Mouse (Mus musculus) spleen, postnatal 0 days (tissue): ENCODE measurements around the gene Vmn1r39. TPM values are rescaled to one million over a fixed set of nuclear protein-coding genes. Genes with fewer than 3 reads are reported as not detected.

Experiments
- polyA plus RNA-seq: library from polyadenylated mRNA; unstranded; fragments of >200 nt; fragmentation: Nextera tagmentation; extraction: Ambion mirVana; gene quantifications from 2 replicates; pipeline ENCODE4 v1.2.1, GENCODE M21; 2015

The Vmn1r39 gene
- polyA plus RNA-seq = not detected in 2 replicates

DNA sequence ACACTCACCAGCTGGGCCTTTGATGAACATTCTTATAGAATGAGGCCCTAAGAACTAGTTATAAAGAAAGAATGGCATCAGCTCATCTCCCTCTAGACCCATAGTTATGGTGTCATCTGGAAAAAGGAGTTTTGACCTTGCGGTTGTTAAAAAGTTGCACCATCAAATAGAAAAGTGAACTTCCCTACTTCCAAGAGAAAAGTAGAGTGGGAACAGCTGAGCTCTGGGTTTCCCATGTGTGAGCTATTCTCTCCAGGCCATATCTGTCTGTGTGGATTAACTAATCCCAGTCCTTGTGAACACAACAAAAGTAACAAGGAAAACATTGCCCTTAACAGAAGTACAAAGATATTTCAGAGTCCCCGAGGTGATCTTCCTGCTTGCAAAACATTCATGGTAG, at the start of gene Vmn1r39:
Vmn1r39 (minus strand) TSS at position 101 of the 400 bp plus-strand sequence.

DNA sequence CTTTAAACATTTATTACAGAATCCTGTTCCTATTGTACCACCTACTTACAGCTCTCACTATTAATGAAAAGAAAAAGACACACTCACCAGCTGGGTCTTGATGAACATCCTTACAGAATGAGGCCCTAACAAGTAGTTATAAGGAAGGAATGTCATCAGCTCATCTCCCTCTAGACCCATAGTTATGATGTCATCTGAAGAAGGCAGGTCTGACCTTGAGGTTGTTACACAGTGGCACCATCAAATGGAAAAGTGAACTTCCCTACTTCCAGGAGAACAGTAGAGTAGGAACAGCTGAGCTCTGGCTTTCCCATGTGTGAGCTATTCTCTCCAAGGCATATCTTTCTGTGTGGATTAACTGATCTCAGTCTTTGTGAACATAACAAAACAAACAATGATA, 27.9 kb downstream of the Vmn1r39 start, which contains the start of gene Vmn1r38:
Vmn1r38 (minus strand) TSS at position 101 of the 400 bp plus-strand sequence.

Other genes with a start within 250 kb of the Vmn1r39 start
- not detected in 2 replicates for gene Vmn1r33, start 192.3 kb downstream of the Vmn1r39 start, polyA plus RNA-seq
- gene Vmn1r34, start 166.7 kb downstream of the Vmn1r39 start, polyA plus RNA-seq = not detected in 2 replicates
- not detected in 2 replicates for gene Vmn1r35, start 124.7 kb downstream of the Vmn1r39 start, polyA plus RNA-seq
- gene Vmn1r36, start 91.4 kb downstream of the Vmn1r39 start, polyA plus RNA-seq = not detected in 2 replicates
- not detected in 2 replicates for gene Vmn1r37, start 81.2 kb downstream of the Vmn1r39 start, polyA plus RNA-seq
- not detected in 2 replicates for gene Vmn1r38, start 28.0 kb downstream of the Vmn1r39 start, polyA plus RNA-seq
- gene Gng12, start 85.8 kb upstream of the Vmn1r39 start, polyA plus RNA-seq = 29.1 and 36.0 TPM in 2 replicates
- 99.0 and 106 TPM in 2 replicates for gene Gadd45a, start 226.8 kb upstream of the Vmn1r39 start, polyA plus RNA-seq